Mouse (Mus musculus) stomach, embryonic 14.5 days (tissue): ENCODE measurements at regions not wholly inside any gene's neighbourhood (a gene's known extent, or its start where the extent isn't known, plus 50 kb on each side); places are given as distances from the start of the nearest gene placed in this dataset.

Experiments used
- ATAC-seq: fragments of 200-750 bp; cut with Nextera tagmentation; 2 replicates; pipeline ENCODE4 v1.8.0; 2017; ENCODE audit warnings: low read depth, moderate TSS enrichment; ENCODE audit not compliant: insufficient number of reproducible peaks, insufficient read depth, low FRiP score
- H3K27ac ChIP-seq: fragments of 300-500 bp; sonication (generic); 2 replicates; pipeline ENCODE4 v1.5.1; 2014; ENCODE audit warnings: mild to moderate bottlenecking, low read length, moderate library complexity, mixed read lengths
- H3K27me3 ChIP-seq: fragments of 300-500 bp; sonication (generic); 2 replicates; pipeline ENCODE4 v1.6.1; 2014; ENCODE audit warnings: low read length, control low read depth, mixed read lengths; ENCODE audit not compliant: control insufficient read depth, insufficient read depth
- H3K36me3 ChIP-seq: fragments of 300-500 bp; sonication (generic); 2 replicates; pipeline ENCODE4 v1.6.1; 2014; ENCODE audit warnings: mild to moderate bottlenecking, control low read depth, low read length, moderate library complexity, mixed read lengths; ENCODE audit not compliant: control insufficient read depth, insufficient read depth
- H3K4me1 ChIP-seq: fragments of 300-500 bp; sonication (generic); 2 replicates; pipeline ENCODE4 v1.6.1; 2014; ENCODE audit warnings: low read length, control low read depth, mixed read lengths; ENCODE audit not compliant: control insufficient read depth, insufficient read depth
- H3K4me2 ChIP-seq: fragments of 300-500 bp; sonication (generic); replicated peaks from 2 replicates; pipeline ENCODE4 v1.6.1; 2014; ENCODE audit warnings: low read depth, low read length, control low read depth
- H3K4me3 ChIP-seq: fragments of 300-500 bp; sonication (generic); 2 replicates; pipeline ENCODE4 v1.5.1; 2014; ENCODE audit warnings: low read depth, low read length, control low read depth
- H3K9ac ChIP-seq: fragments of 300-500 bp; sonication (generic); replicated peaks from 2 replicates; pipeline ENCODE4 v1.6.1; 2014; ENCODE audit warnings: low read depth, mild to moderate bottlenecking, control low read depth, low read length, moderate library complexity, mixed read lengths
- H3K9me3 ChIP-seq: fragments of 300-500 bp; sonication (generic); 2 replicates; pipeline ENCODE4 v1.6.1; 2016; ENCODE audit warnings: low read depth, low read length, control low read depth; ENCODE audit not compliant: control insufficient read depth
- WGBS: fragments of 180-500 bp; shearing (Covaris S2); extraction: QIAGEN DNeasy Blood & Tissue Kit; methylation state at CpG from one replicate; pipeline ENCODE4 v1.1.7; 2014; 5-methylcytosine and 5-hydroxymethylcytosine counted together

- Histone ChIP-seq H3K4me2 (no peak overlapping the region), H3K9me3 (no peaks in the 10 kb centered on the region), H3K9ac (no peak overlapping the region), H3K4me1 (no peaks in the 10 kb centered on the region), H3K27ac (no peak overlapping the region), H3K27me3 (no peaks in the 10 kb centered on the region), H3K4me3 (no peak overlapping the region), H3K36me3 (no peaks in the 10 kb centered on the region)
- ATAC-seq, result no peak
- WGBS, result 90% methylated on average over 5 of the region's 5 CpGs
These were observed 226.1 kb upstream of the Arid1b start for GRCm38 (mm10) chr17:4767947-4768522.

GRCm38 (mm10) chr17:4769284-4769683 lies 224.8 kb upstream of the Arid1b start:
- H3K9ac ChIP-seq, result no peak overlapping the region
- no peak overlapping the region for H3K27ac ChIP-seq
- H3K27me3 ChIP-seq, result no peaks in the 10 kb centered on the region
- H3K4me3 ChIP-seq, result no peak overlapping the region
- H3K4me2 ChIP-seq, result no peak overlapping the region
- H3K4me1 ChIP-seq, result no peaks in the 10 kb centered on the region
- peak; percentile 82 for ATAC-seq
- H3K9me3 ChIP-seq, result no peaks in the 10 kb centered on the region
- 50% methylated on average over 4 of the region's 4 CpGs for WGBS
- no peaks in the 10 kb centered on the region for H3K36me3 ChIP-seq

GRCm38 (mm10) chr17:4770052-4770451 lies 224.1 kb upstream of the Arid1b start:
- no peaks in the 10 kb centered on the region for H3K36me3 ChIP-seq
- no peaks in the 10 kb centered on the region for H3K4me1 ChIP-seq
- H3K4me3 ChIP-seq, result no peak overlapping the region
- ATAC-seq, result no peak
- no peaks in the 10 kb centered on the region for H3K9me3 ChIP-seq
- H3K4me2 ChIP-seq, result no peak overlapping the region
- no peaks in the 10 kb centered on the region for H3K27me3 ChIP-seq
- no peak overlapping the region for H3K9ac ChIP-seq
- WGBS, result 84% methylated on average over 3 of the region's 3 CpGs
- no peak overlapping the region for H3K27ac ChIP-seq

GRCm38 (mm10) chr17:4778161-4778560 lies 216.0 kb upstream of the Arid1b start:
- H3K27me3 ChIP-seq, result no peaks in the 10 kb centered on the region
- H3K9me3 ChIP-seq, result no peaks in the 10 kb centered on the region
- no peak overlapping the region for H3K4me2 ChIP-seq
- H3K9ac ChIP-seq, result no peak overlapping the region
- no peaks in the 10 kb centered on the region for H3K4me1 ChIP-seq
- ATAC-seq, result 0 out of 2 replicates have a peak, but pooled peaks have one; percentile 61
- no peak overlapping the region for H3K4me3 ChIP-seq
- H3K27ac ChIP-seq, result no peak overlapping the region
- no peaks in the 10 kb centered on the region for H3K36me3 ChIP-seq
- WGBS, result 3% methylated on average over 14 of the region's 14 CpGs

- 77% methylated on average over 10 of the region's 10 CpGs for WGBS
- H3K9ac ChIP-seq, result no peak overlapping the region
- ATAC-seq, result no peak
- H3K27ac ChIP-seq, result no peak overlapping the region
- no peak overlapping the region for H3K4me2 ChIP-seq
- no peaks in the 10 kb centered on the region for H3K9me3 ChIP-seq
- no peaks in the 10 kb centered on the region for H3K4me1 ChIP-seq
- H3K27me3 ChIP-seq, result no peaks in the 10 kb centered on the region
- no peak overlapping the region for H3K4me3 ChIP-seq
- H3K36me3 ChIP-seq, result no peaks in the 10 kb centered on the region
These were observed 215.1 kb upstream of the Arid1b start for GRCm38 (mm10) chr17:4779017-4779416.

- ATAC-seq, result no peak
- Histone ChIP-seq H3K9me3 (no peaks in the 10 kb centered on the region), H3K4me2 (no peak overlapping the region), H3K4me1 (no peaks in the 10 kb centered on the region), H3K27me3 (no peaks in the 10 kb centered on the region), H3K27ac (no peak overlapping the region), H3K4me3 (no peak overlapping the region), H3K9ac (no peak overlapping the region), H3K36me3 (no peaks in the 10 kb centered on the region)
- WGBS, result 86% methylated on average over 3 of the region's 3 CpGs
These were observed 212.5 kb upstream of the Arid1b start for GRCm38 (mm10) chr17:4781586-4781985.

GRCm38 (mm10) chr17:4784296-4784695 lies 209.8 kb upstream of the Arid1b start:
- 85% methylated on average over 5 of the region's 5 CpGs for WGBS
- Histone ChIP-seq H3K9ac (no peak overlapping the region), H3K27ac (no peak overlapping the region), H3K9me3 (no peaks in the 10 kb centered on the region), H3K4me2 (no peak overlapping the region), H3K36me3 (no peaks in the 10 kb centered on the region), H3K4me3 (no peak overlapping the region), H3K4me1 (no peaks in the 10 kb centered on the region), H3K27me3 (no peaks in the 10 kb centered on the region)
- no peak for ATAC-seq

- H3K4me1 ChIP-seq, result no peaks in the 10 kb centered on the region
- no peak overlapping the region for H3K4me3 ChIP-seq
- WGBS, result 38% methylated on average over 6 of the region's 6 CpGs
- no peaks in the 10 kb centered on the region for H3K9me3 ChIP-seq
- H3K4me2 ChIP-seq, result no peak overlapping the region
- peak; percentile 75 for ATAC-seq
- H3K9ac ChIP-seq, result no peak overlapping the region
- no peaks in the 10 kb centered on the region for H3K27me3 ChIP-seq
- no peak overlapping the region for H3K27ac ChIP-seq
- no peaks in the 10 kb centered on the region for H3K36me3 ChIP-seq
These were observed 208.8 kb upstream of the Arid1b start for GRCm38 (mm10) chr17:4785281-4785839.

- no peak overlapping the region for H3K4me2 ChIP-seq
- no peak for ATAC-seq
- no peak overlapping the region for H3K27ac ChIP-seq
- no peak overlapping the region for H3K4me3 ChIP-seq
- H3K9me3 ChIP-seq, result no peaks in the 10 kb centered on the region
- no peaks in the 10 kb centered on the region for H3K4me1 ChIP-seq
- no peaks in the 10 kb centered on the region for H3K27me3 ChIP-seq
- no peaks in the 10 kb centered on the region for H3K36me3 ChIP-seq
- no peak overlapping the region for H3K9ac ChIP-seq
These were observed 207.6 kb upstream of the Arid1b start for GRCm38 (mm10) chr17:4786524-4786923.
